ENCODE assay signal across 9 mouse cellular contexts in genomic region chr17:13744824-13745223, GRCm38 (mm10). TPM values are rescaled to one million over a fixed set of nuclear protein-coding genes. Genes with fewer than 3 reads are reported as not detected.
A peak's percentile ranks its signal among the peaks of the same experiment; 100 is the strongest.
DNase-seq lines count a peak whose midpoint lies in the region; ATAC-seq and TF ChIP-seq lines count a peak whose summit lies in the region.
"Had no signal": no experiment of that assay in that cellular context is flagged by ENCODE, and none has a peak within 500 bp of the region (broad histone marks: within the 10 kb centered on the region; RNA-seq: fewer than 3 reads in every experiment).

No protein-coding gene starts in this region.

- no peak overlapping the region for H3K4me3 ChIP-seq in forebrain, embryonic 12.5 days (replicated peaks)
- H3K4me3 ChIP-seq in forebrain, embryonic 11.5 days (ENCODE audit: low read depth, low read length): no peak overlapping the region
- no peak overlapping the region for H3K4me3 ChIP-seq in forebrain, embryonic 15.5 days
- H3K4me3 ChIP-seq in kidney, adult 2 months (ENCODE audit: insufficient read depth, low read depth, low read length): no peak overlapping the region
- no peak overlapping the region for H3K4me3 ChIP-seq in stomach, embryonic 15.5 days (replicated peaks)
- no peak overlapping the region for H3K4me3 ChIP-seq in thymus, adult 2 months (ENCODE audit: control insufficient read depth, insufficient read depth, low read length)

- H3K4me1 ChIP-seq in forebrain, embryonic 12.5 days: peaks cover 21% of the 10 kb centered on the region
- no peaks in the 10 kb centered on the region for H3K4me1 ChIP-seq in forebrain, embryonic 11.5 days (replicated peaks; ENCODE audit: control insufficient read depth, insufficient read depth, low read length)
- H3K4me1 ChIP-seq in forebrain, embryonic 15.5 days: peaks cover 15% of the 10 kb centered on the region
- peaks cover 28% of the 10 kb centered on the region for H3K4me1 ChIP-seq in kidney, adult 2 months (ENCODE audit: control insufficient read depth, insufficient read depth, low read length)
- H3K4me1 ChIP-seq in stomach, embryonic 15.5 days: peaks cover 21% of the 10 kb centered on the region
- peaks cover 10% of the 10 kb centered on the region for H3K4me1 ChIP-seq in thymus, adult 2 months (replicated peaks; ENCODE audit: control insufficient read depth, insufficient read depth, low read length)

- TF ChIP-seq POLR2A in kidney, adult 2 months (IDR thresholded peaks at IDR 0.05; ENCODE audit: low read depth, low read length): no peak
- TF ChIP-seq POLR2A in thymus, adult 2 months (IDR thresholded peaks at IDR 0.05; ENCODE audit: control insufficient read depth, extremely low read depth, insufficient read depth, low read length, poor library complexity): no peak

- no peak overlapping the region for H3K27ac ChIP-seq in forebrain, embryonic 12.5 days
- H3K27ac ChIP-seq in forebrain, embryonic 11.5 days (ENCODE audit: low read depth, low read length): no peak overlapping the region
- H3K27ac ChIP-seq in forebrain, embryonic 15.5 days (replicated peaks): 0 out of 2 replicates have a peak overlapping the region, but pooled peaks have one; percentile 14
- H3K27ac ChIP-seq in kidney, adult 2 months (ENCODE audit: insufficient read depth, low read depth, low read length): peak overlapping the region; percentile 83
- peak overlapping the region; percentile 92 for H3K27ac ChIP-seq in stomach, embryonic 15.5 days
- no peak overlapping the region for H3K27ac ChIP-seq in thymus, adult 2 months (ENCODE audit: control insufficient read depth, insufficient read depth, low read length)
- H3K27ac ChIP-seq: macrophage had no signal

- no peak for TF ChIP-seq CTCF in kidney, adult 2 months (conservative IDR thresholded peaks at IDR 0.05; ENCODE audit: insufficient read depth, insufficient read length, low read depth, low read length)
- TF ChIP-seq CTCF in thymus, adult 2 months (IDR thresholded peaks at IDR 0.05; ENCODE audit: borderline replicate concordance, control insufficient read depth, extremely low read depth, insufficient read depth, low read length, poor library complexity): no peak

- no peaks in the 10 kb centered on the region for H3K36me3 ChIP-seq in forebrain, embryonic 12.5 days (replicated peaks)
- no peaks in the 10 kb centered on the region for H3K36me3 ChIP-seq in forebrain, embryonic 11.5 days (ENCODE audit: control insufficient read depth, insufficient read depth, low read length)
- no peaks in the 10 kb centered on the region for H3K36me3 ChIP-seq in forebrain, embryonic 15.5 days
- H3K36me3 ChIP-seq in kidney, adult 2 months (ENCODE audit: control insufficient read depth, insufficient read depth, low read length): no peaks in the 10 kb centered on the region
- no peaks in the 10 kb centered on the region for H3K36me3 ChIP-seq in stomach, embryonic 15.5 days
- H3K36me3 ChIP-seq in thymus, adult 2 months (ENCODE audit: control insufficient read depth, insufficient read depth, low read length): no peaks in the 10 kb centered on the region

- no peak overlapping the region for H3K9ac ChIP-seq in forebrain, embryonic 12.5 days
- H3K9ac ChIP-seq in forebrain, embryonic 11.5 days (ENCODE audit: low read length): no peak overlapping the region
- no peak overlapping the region for H3K9ac ChIP-seq in forebrain, embryonic 15.5 days (replicated peaks)
- H3K9ac ChIP-seq in stomach, embryonic 15.5 days: no peak overlapping the region

- no peaks in the 10 kb centered on the region for H3K27me3 ChIP-seq in forebrain, embryonic 12.5 days
- H3K27me3 ChIP-seq in forebrain, embryonic 11.5 days (ENCODE audit: control insufficient read depth, insufficient read depth, low read length): no peaks in the 10 kb centered on the region
- no peaks in the 10 kb centered on the region for H3K27me3 ChIP-seq in forebrain, embryonic 15.5 days
- H3K27me3 ChIP-seq in kidney, adult 2 months (replicated peaks; ENCODE audit: control insufficient read depth, insufficient read depth, low read length): no peaks in the 10 kb centered on the region
- no peaks in the 10 kb centered on the region for H3K27me3 ChIP-seq in stomach, embryonic 15.5 days (replicated peaks)
- no peaks in the 10 kb centered on the region for H3K27me3 ChIP-seq in thymus, adult 2 months (ENCODE audit: control insufficient read depth, insufficient read depth, low read length)

- ATAC-seq in forebrain, embryonic 12.5 days (ENCODE audit: low FRiP score): 0 out of 2 replicates have a peak, but pooled peaks have one; percentile 39
- no peak for ATAC-seq in forebrain, embryonic 11.5 days (replicated peaks; ENCODE audit: low FRiP score)
- 0 out of 2 replicates have a peak, but pooled peaks have one; percentile 23 for ATAC-seq in forebrain, embryonic 15.5 days (replicated peaks)
- ATAC-seq in stomach, embryonic 15.5 days (ENCODE audit: insufficient read depth, low FRiP score, low read depth): peak; percentile 33; the same call in 1 of the 2 replicates

- DNase-seq in forebrain, embryonic 11.5 days (ENCODE audit: low spot score): no peak
- peak; percentile 36 for DNase-seq in MN1 (ENCODE audit: low spot score)
- DNase-seq in kidney, adult 2 months: peak; percentile 96
- DNase-seq in thymus, adult 2 months: no peak
- DNase-seq in spleen, adult 12 weeks (ENCODE audit: low spot score): no peak

- WGBS in forebrain, embryonic 12.5 days: 72% methylated on average over 4 of the region's 4 CpGs
- WGBS in forebrain, embryonic 11.5 days: 75% methylated on average over 4 of the region's 4 CpGs
- 29% methylated on average over 4 of the region's 4 CpGs for WGBS in forebrain, embryonic 15.5 days
- WGBS in kidney, adult 2 months: 16% methylated on average over 4 of the region's 4 CpGs
- 41% methylated on average over 4 of the region's 4 CpGs for WGBS in stomach, embryonic 15.5 days
- 70% methylated on average over 4 of the region's 4 CpGs for WGBS in thymus, adult 2 months

- no peaks in the 10 kb centered on the region for H3K9me3 ChIP-seq in forebrain, embryonic 12.5 days
- H3K9me3 ChIP-seq in forebrain, embryonic 11.5 days (ENCODE audit: control insufficient read depth, low read length): no peaks in the 10 kb centered on the region
- H3K9me3 ChIP-seq in forebrain, embryonic 15.5 days: no peaks in the 10 kb centered on the region
- no peaks in the 10 kb centered on the region for H3K9me3 ChIP-seq in stomach, embryonic 15.5 days

- H3K4me2 ChIP-seq in forebrain, embryonic 12.5 days: no peak overlapping the region
- no peak overlapping the region for H3K4me2 ChIP-seq in forebrain, embryonic 11.5 days (ENCODE audit: low read depth, low read length, severe bottlenecking)
- no peak overlapping the region for H3K4me2 ChIP-seq in forebrain, embryonic 15.5 days (replicated peaks)
- H3K4me2 ChIP-seq in stomach, embryonic 15.5 days: no peak overlapping the region

RNA-seq across cellular contexts. Expression of gene Afdn, which starts 15.5 kb away (rescaled TPM):
- polyA plus RNA-seq in forebrain, embryonic 12.5 days (2016; fragmentation: Nextera tagmentation; extraction: Ambion mirVana): 163 and 182 TPM in 2 replicates
- polyA plus RNA-seq in forebrain, embryonic 11.5 days (2014; fragmentation: Nextera tagmentation; extraction: Ambion mirVana): 136 and 141 TPM in 2 replicates
- polyA plus RNA-seq in forebrain, embryonic 15.5 days (2015; fragmentation: Nextera tagmentation; extraction: Ambion mirVana): 179 and 191 TPM in 2 replicates
- polyA plus RNA-seq in kidney, adult 2 months (2012; rRNA removed): 35.1 and 42.3 TPM in 2 replicates
- 95.9 and 107 TPM in 2 replicates for polyA plus RNA-seq in stomach, embryonic 15.5 days (2015; fragmentation: Nextera tagmentation; extraction: Ambion mirVana)
- polyA plus RNA-seq in thymus, adult 2 months (2012; rRNA removed): 7.7 and 11.6 TPM in 2 replicates

RNA-seq across cellular contexts. Expression of gene Tcte2, which starts 16.8 kb away (rescaled TPM):
- polyA plus RNA-seq in forebrain, embryonic 12.5 days (2016; fragmentation: Nextera tagmentation; extraction: Ambion mirVana): 14.9 and 15.2 TPM in 2 replicates
- polyA plus RNA-seq in forebrain, embryonic 11.5 days (2014; fragmentation: Nextera tagmentation; extraction: Ambion mirVana): 11.5 and 11.6 TPM in 2 replicates
- polyA plus RNA-seq in forebrain, embryonic 15.5 days (2015; fragmentation: Nextera tagmentation; extraction: Ambion mirVana): 23.5 and 27.8 TPM in 2 replicates
- 4.3 and 5.1 TPM in 2 replicates for polyA plus RNA-seq in kidney, adult 2 months (2012; rRNA removed)
- polyA plus RNA-seq in stomach, embryonic 15.5 days (2015; fragmentation: Nextera tagmentation; extraction: Ambion mirVana): 7.0 and 7.4 TPM in 2 replicates
- polyA plus RNA-seq in thymus, adult 2 months (2012; rRNA removed): 0.61 and 0.71 TPM in 2 replicates
- polyA plus RNA-seq: macrophage had no signal

Comparison
In these comparisons a context has a peak if more than half of its experiments do, and no peak if none do; other contexts are left out.
1. H3K27ac ChIP-seq: peak in forebrain, embryonic 15.5 days (single experiment), kidney, adult 2 months (single experiment) and stomach, embryonic 15.5 days (single experiment); none in forebrain, embryonic 12.5 days (single experiment), forebrain, embryonic 11.5 days (single experiment) and thymus, adult 2 months (single experiment).
2. DNase-seq: peak in MN1 (single experiment) and kidney, adult 2 months (single experiment); none in forebrain, embryonic 11.5 days (single experiment), thymus, adult 2 months (single experiment) and spleen, adult 12 weeks (single experiment).